Mouse (Mus musculus) mouse embryonic stem cell (cell line): ENCODE data around the gene Ccnd1.

ENCODE experiments used
- in situ Hi-C, 2 experiments: fragments of 300-500 bp; cut with MboI; formaldehyde crosslinking; loops; 1 replicate in 1 of 2; 3 replicates in 1 of 2; pipeline ENCODE4 v1.14.3; 2019 to 2020; ENCODE audit warnings: low sequenced_read_pairs in 2 of 2, low pct_unique_long_range_greater_than_20kb in 1 of 2, mixed read lengths in 1 of 2; ENCODE audit not compliant: unreplicated experiment in 1 of 2

Ccnd1 gene

DNA sequence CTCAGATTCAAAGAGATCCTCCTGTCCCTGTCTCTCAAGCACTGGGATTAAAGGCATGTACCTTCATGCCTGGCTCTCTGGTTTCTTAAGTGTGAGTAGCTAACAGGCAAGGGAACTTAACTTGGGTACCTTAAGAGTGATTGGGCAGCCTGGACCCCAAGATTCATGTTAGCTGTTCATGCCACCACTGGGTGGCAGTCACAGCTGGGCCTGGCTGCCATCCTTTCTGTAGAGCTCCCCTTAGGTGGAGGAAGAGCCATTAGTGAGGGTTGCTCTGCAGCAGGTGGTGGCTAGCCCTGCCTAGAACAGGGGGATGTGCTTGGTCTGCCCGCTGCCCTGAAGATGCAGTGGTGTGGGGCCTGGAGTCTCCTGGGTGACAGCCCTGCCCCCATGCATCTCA lies 20.9 kb downstream of the Ccnd1 start:
- in situ Hi-C loops: no loop called here

- in situ Hi-C loops: no loop called here
These were observed 24.6 kb downstream of the Ccnd1 start, which contains the start of gene LTO1 for GRCm38 (mm10) chr7:144914948-144915750. TSS of gene LTO1 (plus strand) at chr7:144915100.

DNA sequence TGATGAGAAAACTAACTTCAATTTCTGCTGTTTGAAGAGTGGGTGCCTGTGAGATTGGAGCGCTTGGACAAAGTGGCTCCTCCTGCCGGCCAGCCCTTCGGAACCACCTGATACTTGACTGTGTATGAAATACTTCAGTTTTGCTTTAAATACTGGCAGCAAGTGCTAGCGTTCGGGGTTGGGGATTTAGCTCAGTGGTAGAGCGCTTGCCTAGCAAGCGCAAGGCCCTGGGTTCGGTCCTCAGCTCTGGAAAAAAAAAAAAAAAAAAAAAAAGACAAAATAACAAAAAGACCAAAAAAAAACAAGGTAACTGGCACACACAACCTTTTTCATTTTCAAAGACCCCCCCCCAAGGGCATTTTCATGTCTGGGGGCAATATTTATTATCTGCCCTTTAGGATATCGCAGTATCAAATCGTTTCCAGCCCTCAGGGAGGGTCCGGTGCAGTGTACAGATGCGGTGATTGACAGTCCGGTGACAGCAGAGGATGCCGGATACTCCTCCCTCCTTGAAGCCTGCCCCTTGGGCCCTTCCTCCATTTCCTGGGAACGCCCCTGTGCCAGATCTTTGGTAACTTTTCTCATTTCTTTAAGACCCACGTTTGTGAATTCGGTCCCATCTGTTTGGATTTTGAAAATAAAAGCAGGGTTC lies 25.3 kb downstream of the Ccnd1 start:
- in situ Hi-C loops: no loop called here

- in situ Hi-C loops: no loop called here
These were observed 26.8 kb downstream of the Ccnd1 start for GRCm38 (mm10) chr7:144912897-144913296.

GRCm38 (mm10) chr7:144911121-144911520 lies 28.6 kb downstream of the Ccnd1 start:
- in situ Hi-C loops: no loop called here

DNA sequence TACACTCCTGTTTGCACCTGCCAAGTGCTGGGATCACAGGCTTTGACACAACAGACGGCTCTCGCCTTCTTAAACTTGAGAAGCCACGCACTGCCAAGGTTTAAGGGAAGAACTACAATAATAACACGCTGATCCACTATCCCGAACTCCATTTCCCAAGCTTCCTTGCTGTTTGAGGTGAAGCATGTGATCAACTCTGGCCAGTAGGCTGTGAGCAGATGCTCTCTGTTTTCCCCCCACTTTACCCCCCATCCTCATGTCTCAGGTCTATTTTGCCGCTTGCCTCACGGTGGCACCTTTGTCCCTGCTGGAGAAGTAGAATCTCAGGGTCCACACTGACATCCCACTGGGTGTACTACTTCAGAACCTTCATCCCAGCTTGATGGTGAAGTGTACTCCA lies 31.0 kb downstream of the Ccnd1 start:
- in situ Hi-C loops: loop anchor here (5.0 to 10.0 kb wide), 2 partner anchors 324 to 326 kb away; partner anchors contain the start of gene Fadd (in 2 of the 2)

- in situ Hi-C loops: loop anchor here (5.0 to 10.0 kb wide), 2 partner anchors 323 to 325 kb away; partner anchors contain the start of gene Fadd (in 2 of the 2)
These were observed 31.9 kb downstream of the Ccnd1 start for GRCm38 (mm10) chr7:144907793-144908192.

DNA sequence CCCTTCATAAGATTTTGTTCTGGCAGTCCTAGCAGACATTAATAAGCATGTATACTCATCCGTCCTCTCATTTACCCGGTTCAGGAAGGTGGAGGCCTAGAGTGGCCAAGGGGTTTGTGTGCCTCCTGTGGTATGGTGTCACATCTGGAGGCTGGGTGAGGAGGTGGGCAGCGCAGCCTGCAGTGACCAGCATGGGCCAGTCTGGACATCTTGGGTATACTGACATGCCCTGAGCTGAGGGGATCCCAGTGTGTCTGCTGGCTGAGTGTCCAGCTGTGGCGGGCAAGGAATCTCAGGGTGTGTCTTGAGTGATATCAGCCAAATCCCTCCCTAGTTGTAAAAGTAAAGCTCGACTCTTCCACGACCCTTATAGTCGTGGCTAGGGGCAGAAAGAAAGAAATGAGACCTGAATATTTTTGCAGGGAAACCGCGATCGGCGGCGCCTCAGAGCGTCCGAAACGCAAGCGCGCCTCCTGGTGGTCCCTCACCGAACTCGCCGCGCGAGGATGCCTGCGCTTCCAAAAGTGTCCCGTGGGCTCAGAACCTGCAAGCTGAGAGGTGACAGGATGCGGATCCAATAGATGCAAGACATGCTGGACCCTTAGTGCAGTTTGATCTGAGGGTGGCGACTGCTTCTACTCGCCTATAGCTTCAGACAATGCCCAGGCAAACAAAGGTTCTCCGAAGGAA lies 32.9 kb downstream of the Ccnd1 start:
- in situ Hi-C loops: loop anchor here (5.0 to 10.0 kb wide), 2 partner anchors 322 to 325 kb away; partner anchors contain the start of gene Fadd (in 2 of the 2)

- in situ Hi-C loops: loop anchor here (5.0 to 10.0 kb wide), 2 partner anchors 321 to 323 kb away; partner anchors contain the start of gene Fadd (in 2 of the 2)
These were observed 34.2 kb downstream of the Ccnd1 start for GRCm38 (mm10) chr7:144905514-144905913.

GRCm38 (mm10) chr7:144898506-144898905 lies 41.2 kb downstream of the Ccnd1 start:
- in situ Hi-C loops: loop anchor here in 1 of 2 experiments (5.0 kb wide), 1 partner anchor 56 kb away; no protein-coding TSS in a partner anchor

DNA sequence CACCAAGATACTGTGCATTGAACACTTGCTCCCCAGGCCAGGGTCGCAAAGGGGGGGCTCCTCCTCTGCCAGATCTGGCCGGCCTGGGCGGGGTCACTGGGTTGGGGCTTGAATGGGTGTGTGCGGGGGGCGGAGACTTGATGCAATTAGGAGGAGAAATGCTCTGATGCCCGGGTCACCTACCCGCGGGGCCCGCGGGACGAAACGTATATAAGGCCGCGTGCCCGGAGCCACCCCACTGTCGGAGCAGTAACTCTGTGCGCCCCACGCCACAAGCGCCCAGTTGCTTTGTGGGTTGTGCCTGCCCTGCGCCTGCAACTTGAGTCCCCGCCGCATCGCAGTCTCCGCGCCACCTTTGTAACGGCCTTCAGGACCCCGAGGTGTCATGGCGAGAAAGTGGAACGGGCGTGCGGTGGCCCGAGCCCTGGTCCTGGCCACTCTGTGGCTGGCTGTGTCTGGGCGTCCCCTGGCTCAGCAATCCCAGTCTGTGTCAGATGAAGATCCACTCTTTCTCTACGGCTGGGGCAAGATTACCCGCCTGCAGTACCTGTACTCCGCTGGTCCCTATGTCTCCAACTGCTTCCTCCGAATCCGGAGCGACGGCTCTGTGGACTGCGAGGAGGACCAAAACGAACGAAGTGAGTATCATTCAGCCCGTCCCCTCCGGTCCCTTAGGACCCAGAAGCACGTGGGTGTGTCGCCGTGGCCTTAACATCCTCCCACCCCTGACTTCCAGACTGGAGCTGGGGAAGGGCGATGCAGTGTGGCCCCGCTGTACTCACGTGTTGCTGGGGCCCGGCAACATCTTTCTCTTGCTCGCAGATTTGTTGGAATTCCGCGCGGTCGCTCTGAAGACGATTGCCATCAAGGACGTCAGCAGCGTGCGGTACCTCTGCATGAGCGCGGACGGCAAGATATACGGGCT lies 43.2 kb downstream of the Ccnd1 start, which contains the start of gene Fgf15:
Gene Fgf15 (plus strand): TSS at position 238 of the 925 bp plus-strand sequence.
- in situ Hi-C loops: loop anchor here in 1 of 2 experiments (5.0 kb wide), 1 partner anchor 54 kb away; no protein-coding TSS in a partner anchor

DNA sequence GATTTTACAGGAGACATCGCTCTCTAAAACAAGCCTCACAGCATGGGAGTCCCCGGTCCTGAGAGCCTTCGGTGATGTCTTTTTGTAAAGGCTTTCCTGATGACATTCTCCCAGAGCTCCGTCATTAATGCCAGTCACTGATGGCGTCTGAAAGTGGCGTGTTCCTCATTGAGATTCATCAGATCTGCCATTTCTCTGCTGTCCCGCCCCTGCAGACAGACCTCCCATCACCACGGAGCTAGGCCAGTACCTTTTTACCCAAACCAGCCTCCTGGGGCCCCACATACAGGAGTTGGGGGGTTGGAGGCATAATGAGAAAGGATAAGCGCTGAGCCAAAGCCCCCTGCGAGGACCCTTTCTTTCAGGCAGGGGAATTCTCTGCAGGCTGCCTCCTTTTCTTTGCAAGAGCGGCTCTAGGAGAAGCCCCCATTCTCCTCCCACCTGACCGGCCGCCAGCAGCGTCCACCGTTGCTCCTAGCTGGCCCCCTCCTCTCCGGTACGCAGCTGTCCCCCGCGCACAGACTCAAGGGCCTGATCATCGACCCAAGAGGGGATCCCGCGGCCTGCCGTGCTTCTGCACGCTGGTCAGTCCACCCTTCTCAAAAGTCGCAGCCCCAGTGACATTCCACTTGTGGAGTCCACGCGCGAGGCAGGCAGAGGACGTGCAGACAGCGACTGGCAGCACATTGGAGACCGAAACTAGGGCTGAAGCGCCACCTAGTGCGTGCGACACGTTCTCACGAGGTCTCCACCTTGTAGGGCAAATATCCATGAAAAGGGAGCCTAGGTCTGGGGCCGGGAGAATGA lies 44.2 kb downstream of the Ccnd1 start:
- in situ Hi-C loops: loop anchor here in 1 of 2 experiments (5.0 kb wide), 1 partner anchor 53 kb away; no protein-coding TSS in a partner anchor

DNA sequence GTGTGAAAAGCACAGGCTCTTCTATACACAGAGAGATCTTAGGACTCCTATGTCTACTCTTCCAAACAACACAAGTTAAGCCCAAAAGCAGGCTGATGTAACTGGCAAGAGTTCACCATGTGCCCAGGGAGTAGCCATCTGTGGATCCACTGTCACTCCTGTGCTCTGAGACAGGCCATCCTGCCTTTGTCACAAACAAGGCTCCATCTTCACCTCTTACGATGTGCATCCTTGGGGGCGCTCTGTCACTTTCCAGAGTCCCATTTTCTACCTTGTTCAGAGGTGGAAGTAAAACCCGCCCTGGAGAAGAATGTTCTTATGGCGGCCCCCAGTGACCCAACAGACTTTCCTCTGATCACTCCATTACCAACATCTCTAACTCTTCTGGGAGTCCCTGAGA lies 45.0 kb downstream of the Ccnd1 start:
- in situ Hi-C loops: loop anchor here (5.0 kb wide), 2 partner anchors 52 to 102 kb away; no protein-coding TSS in a partner anchor

DNA sequence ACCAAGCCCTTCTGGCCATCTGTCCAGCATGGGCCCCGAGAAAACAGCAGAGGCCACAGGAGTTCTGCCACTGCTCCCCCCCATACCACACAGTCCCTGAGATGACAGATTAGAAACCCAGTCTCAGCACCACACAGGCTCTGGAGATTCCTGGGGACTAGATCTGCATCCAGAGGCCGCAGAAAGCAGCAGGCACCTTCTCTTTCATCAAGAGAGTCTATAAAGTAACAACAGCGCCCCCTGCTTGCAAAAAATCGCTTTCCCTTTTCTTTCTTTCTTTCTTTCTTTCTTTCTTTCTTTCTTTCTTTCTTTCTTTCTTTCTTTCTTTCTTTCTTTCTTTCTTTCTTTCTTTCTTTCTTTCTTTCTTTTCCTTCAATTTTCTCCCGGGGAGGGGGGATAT lies 45.5 kb downstream of the Ccnd1 start:
- in situ Hi-C loops: loop anchor here (5.0 kb wide), 1 partner anchor 102 kb away; no protein-coding TSS in a partner anchor

DNA sequence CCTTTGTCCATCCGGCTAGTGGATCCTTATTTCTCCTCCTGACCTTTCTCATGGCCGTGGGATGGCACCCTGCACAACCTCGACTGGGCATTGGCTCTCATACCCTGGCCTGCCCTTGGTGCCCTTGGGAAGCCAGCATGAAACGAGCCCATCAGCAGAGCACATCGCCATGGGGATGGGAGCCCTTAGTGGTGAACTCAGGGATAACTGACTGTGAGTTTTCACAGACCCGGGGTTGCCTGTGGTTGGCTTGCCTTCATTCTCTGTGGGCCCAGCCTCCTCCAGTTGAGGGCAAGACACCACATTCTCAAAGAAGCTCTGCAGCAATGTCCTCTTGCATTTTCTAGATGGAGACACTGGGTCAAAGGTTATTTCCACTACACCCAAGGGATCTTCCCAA lies 47.4 kb downstream of the Ccnd1 start:
- in situ Hi-C loops: loop anchor here (5.0 kb wide), 1 partner anchor 100 kb away; no protein-coding TSS in a partner anchor

DNA sequence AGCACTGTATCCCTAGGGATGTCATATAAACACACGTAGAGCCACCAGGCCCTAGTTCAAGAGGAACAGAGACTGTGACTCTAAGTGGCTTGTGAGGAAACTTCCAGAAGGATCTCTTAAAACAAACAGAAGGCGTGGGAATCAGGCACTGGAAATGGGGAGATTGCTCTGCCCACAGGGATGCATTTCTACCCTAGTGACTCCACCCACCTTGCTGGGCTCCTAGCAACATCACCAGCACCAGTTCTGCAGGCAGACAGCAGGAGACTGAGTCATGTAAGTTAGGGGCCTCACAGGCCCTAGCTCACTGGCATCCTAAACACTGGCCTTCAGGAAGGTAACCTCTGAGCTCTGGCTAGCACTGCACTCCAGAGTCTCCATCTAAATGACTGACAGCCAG lies 47.9 kb downstream of the Ccnd1 start:
- in situ Hi-C loops: loop anchor here (5.0 kb wide), 1 partner anchor 100 kb away; no protein-coding TSS in a partner anchor

GRCm38 (mm10) chr7:144890661-144891060 lies 49.1 kb downstream of the Ccnd1 start:
- in situ Hi-C loops: loop anchor here (5.0 kb wide), 1 partner anchor 98 kb away; no protein-coding TSS in a partner anchor
